Mouse (Mus musculus) neural tube, embryonic 11.5 days (tissue): ENCODE results near the gene Smg9. TPM values are rescaled to one million over a fixed set of nuclear protein-coding genes. Genes with fewer than 3 reads are reported as not detected.

Experiments
- ATAC-seq: fragments of 200-750 bp; cut with Nextera tagmentation; 2 replicates; pipeline ENCODE4 v1.8.0; 2017; ENCODE audit warnings: moderate number of reproducible peaks, mild to moderate bottlenecking, moderate TSS enrichment, moderate library complexity; ENCODE audit not compliant: insufficient read depth, low FRiP score, low TSS enrichment
- DNase-seq: peaks from one replicate; pipeline ENCODE4 v3.0.0-alpha.2; 2015; ENCODE audit warnings: low spot score
- H3K27ac ChIP-seq: fragments of 300-500 bp; sonication (generic); 2 replicates; pipeline ENCODE4 v1.5.1; 2014; ENCODE audit warnings: low read depth, mild to moderate bottlenecking, low read length
- H3K27me3 ChIP-seq: fragments of 300-500 bp; sonication (generic); 2 replicates; pipeline ENCODE4 v1.6.1; 2014; ENCODE audit warnings: mild to moderate bottlenecking, low read length, mixed read lengths; ENCODE audit not compliant: control insufficient read depth, insufficient read depth
- H3K36me3 ChIP-seq: fragments of 300-500 bp; sonication (generic); 2 replicates; pipeline ENCODE4 v1.6.1; 2014; ENCODE audit warnings: mild to moderate bottlenecking, low read length, moderate library complexity, mixed read lengths; ENCODE audit not compliant: control insufficient read depth, insufficient read depth
- H3K4me1 ChIP-seq: fragments of 300-500 bp; sonication (generic); 2 replicates; pipeline ENCODE4 v1.6.1; 2014; ENCODE audit warnings: low read length, mixed read lengths; ENCODE audit not compliant: control insufficient read depth, insufficient read depth
- H3K4me2 ChIP-seq: fragments of 300-500 bp; sonication (generic); 2 replicates; pipeline ENCODE4 v1.6.1; 2014; ENCODE audit warnings: low read depth, mild to moderate bottlenecking, moderate library complexity
- H3K4me3 ChIP-seq: fragments of 300-500 bp; sonication (generic); 2 replicates; pipeline ENCODE4 v1.5.1; 2014; ENCODE audit warnings: low read depth, low read length
- H3K9ac ChIP-seq: fragments of 300-500 bp; sonication (generic); 2 replicates; pipeline ENCODE4 v1.6.1; 2014; ENCODE audit warnings: mild to moderate bottlenecking, low read length
- H3K9me3 ChIP-seq: fragments of 300-500 bp; sonication (generic); 2 replicates; pipeline ENCODE4 v1.6.1; 2016; ENCODE audit warnings: low read length; ENCODE audit not compliant: control insufficient read depth
- WGBS: fragments of 180-500 bp; shearing (Covaris S2); extraction: QIAGEN DNeasy Blood & Tissue Kit; methylation state at CpG from one replicate; pipeline ENCODE4 v1.1.7; 2014; 5-methylcytosine and 5-hydroxymethylcytosine counted together
- polyA plus RNA-seq: library from polyadenylated mRNA; unstranded; fragments of >200 nt; fragmentation: Nextera tagmentation; extraction: Ambion mirVana; gene quantifications from 2 replicates; pipeline ENCODE4 v1.2.1, GENCODE M21; 2014

The Smg9 gene
- polyA plus RNA-seq, 1 experiment from 2014 or later: 21.8 TPM

DNA sequence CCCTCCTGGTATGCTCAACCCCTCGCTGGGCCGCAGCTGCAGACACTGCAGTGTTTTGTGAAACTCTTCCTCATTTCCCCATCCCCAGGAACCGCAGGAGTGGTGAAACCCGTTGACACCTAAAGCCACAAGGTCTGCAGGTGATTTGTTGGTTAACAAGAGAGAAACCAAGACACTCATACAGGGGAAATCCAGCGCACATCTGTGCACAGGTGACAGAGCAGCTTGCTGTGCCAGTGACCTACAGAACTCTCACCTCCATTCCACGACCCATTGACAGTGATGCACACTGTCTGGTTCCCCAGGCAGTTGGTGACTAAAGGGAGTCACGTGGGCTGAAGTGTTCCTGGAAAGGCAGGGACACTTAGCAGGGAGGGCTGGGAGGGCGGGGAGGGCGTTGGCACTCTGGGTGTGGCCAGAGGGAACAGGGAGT lies 51.2 kb downstream of the Smg9 start:
- no peaks in the 10 kb centered on the region for H3K9me3 ChIP-seq
- ATAC-seq (no peak), DNase-seq (no peak)
- H3K36me3 ChIP-seq: no peaks in the 10 kb centered on the region
- H3K27me3 ChIP-seq: no peaks in the 10 kb centered on the region
- H3K27ac ChIP-seq: no peak overlapping the region
- no peaks in the 10 kb centered on the region for H3K4me1 ChIP-seq
- WGBS: 65% methylated on average over 9 of the region's 9 CpGs
- no peak overlapping the region for H3K4me3 ChIP-seq
- no peak overlapping the region for H3K4me2 ChIP-seq
- no peak overlapping the region for H3K9ac ChIP-seq

GRCm38 (mm10) chr7:24451855-24452311 lies 52.5 kb downstream of the Smg9 start, which contains the start of gene Irgc1:
Irgc1 (minus strand) TSS chr7:24452297.
- Histone ChIP-seq H3K36me3 (no peaks in the 10 kb centered on the region), H3K27me3 (no peaks in the 10 kb centered on the region), H3K4me2 (no peak within 1 kb of the TSS), H3K27ac (no peak within 1 kb of the TSS), H3K4me3 (no peak within 1 kb of the TSS), H3K9ac (no peak within 1 kb of the TSS), H3K9me3 (no peaks in the 10 kb centered on the region), H3K4me1 (no peaks in the 10 kb centered on the region)
- ATAC-seq: no peak
- DNase-seq: no peak
- 89% methylated on average over 9 of the region's 9 CpGs for WGBS

- ATAC-seq: no peak
- 72% methylated on average over 2 of the region's 2 CpGs for WGBS
Observed at GRCm38 (mm10) chr7:24454199-24454598, 54.8 kb downstream of the Smg9 start.

GRCm38 (mm10) chr7:24455726-24456125 lies 56.3 kb downstream of the Smg9 start:
- Histone ChIP-seq H3K4me3 (no peak overlapping the region), H3K4me2 (no peak overlapping the region), H3K9ac (no peak overlapping the region), H3K27ac (no peak overlapping the region), H3K9me3 (no peaks in the 10 kb centered on the region), H3K4me1 (no peaks in the 10 kb centered on the region), H3K36me3 (no peaks in the 10 kb centered on the region), H3K27me3 (no peaks in the 10 kb centered on the region)
- no peak for DNase-seq
- ATAC-seq: no peak
- 84% methylated on average over 5 of the region's 5 CpGs for WGBS

More at GRCm38 (mm10) chr7:24454199-24454598, 54.8 kb downstream of the Smg9 start:
- no peaks in the 10 kb centered on the region for H3K4me1 ChIP-seq
- H3K9me3 ChIP-seq: no peaks in the 10 kb centered on the region
- no peak overlapping the region for H3K4me2 ChIP-seq
- H3K9ac ChIP-seq: no peak overlapping the region
- H3K36me3 ChIP-seq: no peaks in the 10 kb centered on the region
- no peak overlapping the region for H3K4me3 ChIP-seq
- no peak for DNase-seq
- H3K27ac ChIP-seq: no peak overlapping the region
- no peaks in the 10 kb centered on the region for H3K27me3 ChIP-seq

- Histone ChIP-seq H3K4me1 (no peaks in the 10 kb centered on the region), H3K9me3 (no peaks in the 10 kb centered on the region), H3K4me3 (no peak overlapping the region), H3K27ac (no peak overlapping the region), H3K4me2 (no peak overlapping the region), H3K36me3 (no peaks in the 10 kb centered on the region), H3K9ac (no peak overlapping the region), H3K27me3 (no peaks in the 10 kb centered on the region)
- WGBS: 66% methylated on average over 10 of the region's 10 CpGs
- no peak for DNase-seq
- no peak for ATAC-seq
Observed at GRCm38 (mm10) chr7:24457726-24458370, 58.4 kb downstream of the Smg9 start.

DNA sequence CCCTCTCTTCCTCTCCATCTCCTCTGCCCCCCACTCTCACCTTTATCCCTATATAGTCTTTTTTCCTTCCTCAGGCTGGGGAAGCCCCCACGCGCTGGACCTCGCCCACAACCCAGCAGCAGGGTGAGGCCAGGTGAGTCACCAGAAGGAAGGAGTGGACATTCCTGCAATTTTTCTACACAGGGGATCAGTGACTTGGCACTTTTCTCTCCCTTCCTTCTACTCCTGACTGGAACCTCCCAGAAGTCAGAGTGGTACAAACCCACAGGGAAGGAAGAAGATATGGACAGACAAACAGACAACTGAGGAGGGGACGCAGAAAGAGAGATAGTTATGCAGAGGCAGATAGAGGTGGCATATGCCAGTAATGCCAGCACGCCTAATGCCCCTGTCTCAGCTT lies 60.0 kb downstream of the Smg9 start:
- no peak for DNase-seq
- H3K27ac ChIP-seq: no peak overlapping the region
- 79% methylated on average over 5 of the region's 5 CpGs for WGBS
- no peak for ATAC-seq
- H3K4me2 ChIP-seq: no peak overlapping the region
- H3K4me1 ChIP-seq: no peaks in the 10 kb centered on the region
- no peak overlapping the region for H3K4me3 ChIP-seq
- H3K36me3 ChIP-seq: no peaks in the 10 kb centered on the region
- H3K9ac ChIP-seq: no peak overlapping the region
- H3K9me3 ChIP-seq: no peaks in the 10 kb centered on the region
- H3K27me3 ChIP-seq: no peaks in the 10 kb centered on the region

GRCm38 (mm10) chr7:24459843-24460242 lies 60.4 kb downstream of the Smg9 start:
- ATAC-seq (no peak), DNase-seq (no peak)
- Histone ChIP-seq H3K9me3 (no peaks in the 10 kb centered on the region), H3K4me2 (no peak overlapping the region), H3K4me1 (no peaks in the 10 kb centered on the region), H3K4me3 (no peak overlapping the region), H3K27ac (no peak overlapping the region), H3K36me3 (no peaks in the 10 kb centered on the region), H3K27me3 (no peaks in the 10 kb centered on the region), H3K9ac (no peak overlapping the region)
- 63% methylated on average over 3 of the region's 3 CpGs for WGBS

GRCm38 (mm10) chr7:24461376-24462051 lies 62.1 kb downstream of the Smg9 start:
- no peaks in the 10 kb centered on the region for H3K27me3 ChIP-seq
- H3K4me1 ChIP-seq: no peaks in the 10 kb centered on the region
- no peak overlapping the region for H3K27ac ChIP-seq
- ATAC-seq: no peak
- H3K4me2 ChIP-seq: no peak overlapping the region
- H3K36me3 ChIP-seq: no peaks in the 10 kb centered on the region
- no peaks in the 10 kb centered on the region for H3K9me3 ChIP-seq
- no peak for DNase-seq
- WGBS: 64% methylated on average over 14 of the region's 14 CpGs
- H3K9ac ChIP-seq: no peak overlapping the region
- no peak overlapping the region for H3K4me3 ChIP-seq
